In the genomic region with DNA sequence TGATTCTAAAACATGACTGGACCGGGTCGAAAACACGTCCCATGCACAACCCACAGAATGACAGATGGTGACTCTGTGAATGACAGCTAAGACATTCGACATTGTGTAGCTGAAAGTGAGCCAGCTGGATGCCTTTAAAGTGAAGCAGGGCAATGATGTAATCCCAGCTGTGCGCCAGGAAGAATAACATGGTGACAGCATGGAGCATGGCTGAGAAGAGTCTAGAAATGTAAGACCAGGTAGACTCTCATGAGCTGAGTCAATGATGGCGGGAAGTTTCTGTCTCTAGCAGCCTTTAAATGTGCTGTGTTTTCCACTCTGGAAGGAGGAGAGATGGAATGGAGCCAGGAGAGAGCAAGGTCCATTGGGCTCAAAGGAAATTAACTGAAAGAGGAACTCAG, we compare ENCODE assay signal across 9 mouse cellular contexts.
DNase-seq lines count a peak whose midpoint lies in the region; ATAC-seq and TF ChIP-seq lines count a peak whose summit lies in the region.
"Had no signal": no experiment of that assay in that cellular context is flagged by ENCODE, and none has a peak within 500 bp of the region (broad histone marks: within the 10 kb centered on the region; RNA-seq: fewer than 3 reads in every experiment).

No protein-coding gene starts in this region.

- no peaks in the 10 kb centered on the region for H3K9me3 ChIP-seq in heart, embryonic 10.5 days
- H3K9me3 ChIP-seq in forebrain, postnatal 0 days (ENCODE audit: low read length), result no peaks in the 10 kb centered on the region

- H3K4me1 ChIP-seq in heart, embryonic 10.5 days, result peaks cover 6% of the 10 kb centered on the region; the same call in 1 of the 2 replicates
- H3K4me1 ChIP-seq in forebrain, postnatal 0 days (ENCODE audit: insufficient read depth), result peaks cover 5% of the 10 kb centered on the region; the same call in 1 of the 2 replicates

- no peak overlapping the region for H3K9ac ChIP-seq in forebrain, postnatal 0 days

- no peak for TF ChIP-seq CTCF in forebrain, postnatal 0 days (IDR thresholded peaks at IDR 0.05; ENCODE audit: low read depth)

- peak; percentile 43; the same call in 1 of the 2 replicates for ATAC-seq in forebrain, postnatal 0 days
- ATAC-seq in megakaryocyte-erythroid progenitor cell, adult 5-6 weeks (replicated peaks; ENCODE audit: low FRiP score, low TSS enrichment, poor library complexity, severe bottlenecking), result no peak

- no peaks in the 10 kb centered on the region for H3K36me3 ChIP-seq in heart, embryonic 10.5 days
- no peaks in the 10 kb centered on the region for H3K36me3 ChIP-seq in forebrain, postnatal 0 days (ENCODE audit: insufficient read depth)

- H3K27ac ChIP-seq in heart, embryonic 10.5 days, result no peak overlapping the region
- H3K27ac ChIP-seq in forebrain, postnatal 0 days (ENCODE audit: low read depth, low read length), result no peak overlapping the region

- H3K4me2 ChIP-seq in forebrain, postnatal 0 days (ENCODE audit: low read depth), result no peak overlapping the region

- no peaks in the 10 kb centered on the region for H3K27me3 ChIP-seq in heart, embryonic 10.5 days (ENCODE audit: insufficient read depth, poor library complexity, severe bottlenecking)
- no peaks in the 10 kb centered on the region for H3K27me3 ChIP-seq in forebrain, postnatal 0 days (ENCODE audit: insufficient read depth, low read length)

- 73% methylated on average over 6 of the region's 6 CpGs for WGBS in heart, embryonic 10.5 days
- 37% methylated on average over 6 of the region's 6 CpGs for WGBS in forebrain, postnatal 0 days

- DNase-seq in heart, adult 8-10 months (ENCODE audit: low spot score), result peak; percentile 36
- DNase-seq in heart, embryonic 10.5 days (ENCODE audit: low spot score), result no peak
- peak; percentile 30 for DNase-seq in adrenal gland, adult 8-10 months
- DNase-seq in forebrain, postnatal 0 days, result peak; percentile 53
- DNase-seq in layer of hippocampus, adult 8-10 months (ENCODE audit: low spot score in 2 of 2), result peak; percentile 31 to 55
- DNase-seq in testis, postnatal 10 days (ENCODE audit: low spot score), result no peak
- DNase-seq in c-Kit-positive CD71-positive TER-119-positive erythroid progenitor cells, embryonic 14.5 days (ENCODE audit: low spot score), result no peak
- DNase-seq: cerebellum, adult 2 months had no signal

- H3K4me3 ChIP-seq in heart, embryonic 10.5 days, result no peak overlapping the region
- no peak overlapping the region for H3K4me3 ChIP-seq in forebrain, postnatal 0 days (ENCODE audit: low read depth, low read length)

Comparison
In these comparisons a context has a peak if more than half of its experiments do, and no peak if none do; other contexts are left out.
1. DNase-seq: peak in heart, adult 8-10 months (single experiment), adrenal gland, adult 8-10 months (single experiment), forebrain, postnatal 0 days (single experiment) and layer of hippocampus, adult 8-10 months (2 of 2); none in heart, embryonic 10.5 days (single experiment), testis, postnatal 10 days (single experiment) and c-Kit-positive CD71-positive TER-119-positive erythroid progenitor cells, embryonic 14.5 days (single experiment).